In the genomic region with DNA sequence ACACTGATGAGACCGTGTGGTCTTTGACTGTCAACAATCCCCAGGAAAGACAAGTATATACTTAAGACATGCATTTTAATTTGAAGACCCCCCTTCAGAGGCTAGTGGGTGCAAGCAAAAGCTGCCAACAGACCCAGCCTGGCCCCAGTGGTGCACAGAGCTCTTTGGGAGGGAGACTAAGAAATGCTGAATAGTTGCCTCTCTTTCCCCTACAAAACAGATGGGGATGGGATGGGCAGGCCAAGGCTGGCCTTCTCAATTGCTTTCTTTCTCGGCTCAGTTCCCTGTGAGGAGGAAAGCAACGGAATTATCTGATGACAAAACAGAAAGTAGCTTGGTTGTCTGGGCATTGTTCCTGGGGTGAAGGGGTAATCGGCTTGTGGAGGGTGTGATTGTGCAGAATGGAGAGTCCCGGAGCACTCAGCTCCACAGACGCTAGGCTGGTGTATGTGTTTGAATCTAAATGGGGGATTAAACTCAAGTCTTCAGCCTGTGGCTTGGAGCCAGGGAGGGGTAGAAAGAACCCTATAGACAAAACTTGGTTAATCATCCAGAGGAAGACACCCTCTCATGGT, we compare ENCODE assay signal across 14 mouse cellular contexts.
"Had no signal": no experiment of that assay in that cellular context is flagged by ENCODE, and none has a peak within 500 bp of the region (broad histone marks: within the 10 kb centered on the region; RNA-seq: fewer than 3 reads in every experiment).

No protein-coding gene starts in this region.

- H3K4me1 ChIP-seq: liver, embryonic 13.5 days had no signal

- H3K27ac ChIP-seq: left cerebral cortex, adult 2 months; limb, embryonic 12.5 days; liver, embryonic 13.5 days; neural tube, embryonic 13.5 days had no signal

- DNase-seq: kidney, adult 18-20 months; kidney, postnatal 10 days; kidney, postnatal 4 days; liver; liver, embryonic 13.5 days; lung, adult 18-20 months; retina, postnatal 1 day; right cerebral cortex, postnatal 4 days; spleen, adult 18-20 months; thymus, adult 2 months; thymus, postnatal 36 days had no signal

- H3K9ac ChIP-seq: limb, embryonic 12.5 days; liver, embryonic 13.5 days; neural tube, embryonic 13.5 days had no signal

- H3K4me2 ChIP-seq: limb, embryonic 12.5 days; liver, embryonic 13.5 days; neural tube, embryonic 13.5 days had no signal

- H3K9me3 ChIP-seq: limb, embryonic 12.5 days; liver, embryonic 13.5 days; neural tube, embryonic 13.5 days had no signal

- H3K4me3 ChIP-seq: left cerebral cortex, adult 2 months; limb, embryonic 12.5 days; liver, embryonic 13.5 days; neural tube, embryonic 13.5 days had no signal

- H3K36me3 ChIP-seq: limb, embryonic 12.5 days; liver, embryonic 13.5 days; neural tube, embryonic 13.5 days had no signal

- H3K27me3 ChIP-seq: limb, embryonic 12.5 days; liver, embryonic 13.5 days had no signal
